Mouse (Mus musculus) mouse embryonic stem cell (cell line): ENCODE measurements around the gene Cln6.
"Not testable (repeated sequence)": the region's sequence is repeated elsewhere in the genome, so short reads cannot be mapped to it uniquely, and the experiment has no call there.

Source experiments
- in situ Hi-C, 2 experiments: fragments of 300-500 bp; cut with MboI; formaldehyde crosslinking; loops; 1 replicate in 1 of 2; 3 replicates in 1 of 2; pipeline ENCODE4 v1.14.3; 2019 to 2020; ENCODE audit warnings: low sequenced_read_pairs in 2 of 2, low pct_unique_long_range_greater_than_20kb in 1 of 2, mixed read lengths in 1 of 2; ENCODE audit not compliant: unreplicated experiment in 1 of 2

Cln6 gene

DNA sequence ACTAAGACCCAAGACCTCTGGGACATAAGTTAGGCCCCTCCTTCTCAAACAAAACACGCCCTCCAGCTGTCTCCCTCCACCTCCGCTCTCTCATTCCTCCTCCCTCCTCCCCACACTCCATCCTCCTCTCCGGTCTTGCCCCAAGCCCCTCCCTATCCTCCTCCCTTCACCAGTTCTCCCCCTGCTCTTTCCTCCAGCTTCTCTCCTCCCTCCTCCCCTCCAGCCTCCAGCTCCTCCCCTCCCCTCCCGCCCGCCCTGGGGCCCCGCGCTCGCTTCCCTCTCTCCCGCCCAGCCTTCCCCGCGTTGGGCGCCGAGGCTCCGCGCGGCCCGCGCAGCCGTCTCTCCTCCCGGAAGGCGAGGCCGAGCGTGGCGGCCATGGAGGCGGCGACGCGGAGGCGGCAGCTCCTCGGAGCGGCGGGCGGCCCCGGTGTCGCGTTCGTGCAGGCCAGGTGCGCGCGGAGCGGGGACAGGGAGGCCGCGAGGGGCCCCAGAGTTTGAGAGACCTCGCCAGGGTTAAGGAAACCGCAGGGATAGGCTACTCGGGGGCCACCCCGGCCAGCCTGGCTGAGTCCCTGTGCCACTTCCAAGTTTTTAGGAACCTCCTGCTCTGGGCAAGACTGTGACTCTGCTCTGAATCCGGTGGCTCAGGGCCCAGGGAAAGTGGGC, at the start of gene Cln6:
Gene Cln6, plus strand, starts transcription at position 280 of the 666 bp plus-strand sequence.
- in situ Hi-C loops = no loop called here

DNA sequence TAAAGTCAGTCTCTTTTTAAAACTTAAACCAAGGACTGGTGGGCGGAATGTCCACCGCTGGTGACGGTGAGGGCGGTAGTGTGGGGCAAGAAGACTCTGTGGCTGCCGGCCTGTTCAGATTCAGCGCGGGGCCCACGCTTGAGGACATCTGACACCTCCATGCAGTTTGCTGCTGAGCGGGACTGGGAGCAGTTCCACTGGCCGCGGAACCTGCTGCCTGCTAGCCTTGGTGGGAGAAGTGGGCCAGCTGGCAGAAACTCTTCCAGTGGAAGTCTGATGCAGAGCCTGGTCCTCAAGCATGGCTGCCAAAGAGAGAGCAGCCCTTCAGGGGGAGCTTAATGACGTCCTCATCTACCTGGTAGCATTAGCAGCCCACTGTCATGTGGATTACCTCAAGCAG, 48.7 kb upstream of the Cln6 start:
- in situ Hi-C loops = no loop called here

DNA sequence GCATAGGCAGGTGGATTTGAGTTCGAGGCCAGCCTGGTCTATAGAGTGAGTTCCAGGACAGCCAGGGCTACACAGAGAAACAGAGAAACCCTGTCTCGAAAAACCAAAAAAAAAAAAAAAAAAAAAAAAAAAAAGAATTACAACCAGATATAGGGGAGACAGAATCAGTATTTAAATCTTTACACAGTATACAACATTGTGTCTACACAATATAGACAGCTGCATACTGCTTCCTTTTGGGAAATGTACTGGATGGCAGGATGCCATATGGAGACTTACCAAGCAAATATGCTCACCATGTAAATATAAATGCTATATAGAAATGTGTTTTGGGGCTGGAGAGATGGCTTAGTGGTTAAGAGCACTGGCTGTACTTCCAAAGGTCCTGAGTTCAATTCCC, 39.4 kb upstream of the Cln6 start:
- in situ Hi-C loops = not testable (repeated sequence)

DNA sequence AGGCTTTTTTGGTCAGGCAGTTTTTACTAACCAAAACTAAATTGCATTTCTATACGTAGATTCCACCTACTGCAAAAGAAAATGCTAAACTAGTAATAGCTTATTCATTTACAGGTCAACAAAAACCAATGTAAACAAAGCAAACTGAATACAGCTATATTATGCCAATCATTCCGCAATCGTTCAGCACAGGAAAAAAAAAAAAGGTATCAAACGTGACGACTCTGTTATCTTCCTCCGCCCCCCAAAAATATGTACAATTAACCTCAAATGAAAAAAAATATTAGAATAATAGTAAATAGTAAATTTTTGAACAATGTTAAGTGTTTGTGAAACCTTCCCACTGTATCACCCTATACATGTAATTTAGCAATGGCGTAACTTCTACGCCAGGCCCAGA, 28.5 kb upstream of the Cln6 start:
- in situ Hi-C loops = no loop called here

DNA sequence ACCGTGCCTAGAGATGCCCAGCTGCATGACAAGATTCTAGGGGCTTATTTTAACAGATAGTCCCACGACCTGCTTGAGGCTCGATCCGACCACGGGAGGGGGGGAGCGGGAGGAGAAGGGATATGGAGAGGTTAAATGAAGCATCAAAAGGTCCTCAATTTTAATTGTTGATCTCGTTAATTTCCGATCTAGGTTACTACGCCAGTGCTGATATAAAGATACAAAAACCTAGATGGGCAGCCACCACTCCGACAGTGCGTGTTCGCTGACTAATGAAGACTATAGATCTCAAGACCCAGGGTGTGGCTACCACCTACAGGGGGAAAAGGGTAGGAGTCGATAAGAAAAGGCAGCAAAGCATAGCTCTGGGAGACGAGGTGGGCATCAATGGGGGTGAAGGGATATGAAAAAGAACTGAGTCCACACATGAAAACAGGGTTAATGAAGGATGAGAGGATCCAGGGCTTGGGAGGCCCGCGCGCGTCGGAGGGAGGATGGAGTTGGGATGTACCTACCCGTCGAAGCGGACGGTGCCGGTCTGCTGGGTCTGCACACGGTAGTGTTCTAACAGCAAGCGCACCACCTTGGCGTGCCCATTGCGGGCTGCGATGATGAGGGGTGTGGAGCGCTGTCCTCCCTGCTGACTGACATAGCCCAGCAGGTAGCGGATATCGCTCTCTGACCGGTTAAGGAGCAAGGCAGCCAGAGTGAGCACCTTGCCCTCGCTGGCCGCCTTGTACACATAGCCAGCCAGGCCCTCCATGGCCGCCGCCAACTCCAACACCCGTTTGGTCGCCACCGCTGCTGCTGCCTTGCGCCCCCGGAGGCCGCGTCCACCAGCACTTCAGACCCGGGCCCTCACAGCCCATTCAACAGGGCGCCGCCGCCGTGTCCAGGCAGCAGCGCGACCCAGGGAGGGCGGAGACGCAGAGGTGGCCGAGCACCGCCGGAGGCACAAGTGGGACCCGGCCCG, 27.8 kb upstream of the Cln6 start:
- in situ Hi-C loops = no loop called here

DNA sequence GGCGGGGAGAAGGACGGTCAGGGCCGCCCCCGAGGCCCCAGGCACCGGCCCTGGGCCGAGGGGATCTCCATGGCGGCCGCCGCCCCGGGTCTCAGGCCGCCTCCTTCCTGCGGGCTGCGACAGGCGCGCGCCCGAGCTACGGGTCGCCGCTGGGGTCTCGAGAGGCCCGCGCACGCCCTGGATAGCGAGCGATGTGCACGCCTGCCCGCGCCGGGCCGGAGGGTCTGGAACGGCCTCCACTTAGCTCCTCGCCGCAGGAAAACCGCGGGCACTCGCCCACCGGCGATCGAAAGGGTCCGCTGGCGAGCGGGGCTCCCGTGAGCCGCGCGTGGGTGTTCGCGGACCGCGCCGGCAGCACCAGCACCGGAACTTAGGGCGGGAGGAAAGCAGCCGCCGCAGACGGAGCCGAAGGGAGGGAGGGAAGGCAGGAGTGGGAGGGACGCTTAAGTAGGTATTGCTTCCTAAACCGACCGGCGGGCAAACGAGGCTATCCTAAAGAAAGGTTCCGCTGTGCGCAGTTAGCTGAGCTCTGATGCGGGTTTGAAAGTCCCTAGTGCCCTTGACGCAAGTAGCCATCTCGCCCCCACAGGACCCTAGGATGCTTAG, 27.0 kb upstream of the Cln6 start, which contains the start of gene Fem1b:
Gene Fem1b, minus strand, starts transcription at position 419 of the 606 bp plus-strand sequence.
- in situ Hi-C loops = no loop called here

DNA sequence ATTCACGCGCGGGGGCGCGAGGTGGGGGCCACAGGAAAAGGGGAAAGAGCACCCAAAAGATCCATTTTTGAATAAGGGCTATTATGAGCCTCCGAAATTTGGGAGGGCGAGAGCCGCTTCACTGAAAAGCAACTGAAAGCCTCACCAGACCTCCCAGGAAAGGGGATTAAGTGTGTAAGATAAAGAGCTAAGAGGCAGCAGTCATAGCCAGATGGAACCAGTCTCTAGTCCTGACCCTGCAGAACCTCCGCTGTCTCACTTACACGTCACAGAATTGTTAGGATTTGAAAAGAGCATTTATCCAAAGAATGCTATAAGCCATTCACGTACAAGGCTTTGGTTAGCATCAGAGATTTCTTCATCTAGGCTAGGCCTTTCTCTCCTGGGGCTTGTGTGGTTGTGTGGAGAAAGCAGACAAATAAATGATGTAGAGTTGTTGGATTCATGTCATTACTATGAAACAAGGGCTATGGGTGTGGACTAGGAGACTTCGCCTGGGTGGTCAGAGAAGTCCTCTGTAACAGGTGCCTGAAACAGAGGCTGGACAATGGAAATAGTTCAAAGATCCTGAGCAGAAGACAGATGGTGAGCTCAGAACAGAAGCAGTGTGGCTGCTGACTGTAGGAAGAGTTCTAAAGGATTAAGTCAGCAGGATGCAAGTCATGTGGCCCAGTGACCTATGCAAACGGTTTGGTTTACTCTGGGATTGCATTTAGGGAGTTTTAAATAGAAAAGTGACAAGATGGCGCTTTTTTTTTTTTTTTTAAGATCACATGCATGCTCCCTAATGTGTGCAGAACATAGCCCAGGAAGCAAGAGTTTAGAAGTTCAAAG, 26.2 kb upstream of the Cln6 start:
- in situ Hi-C loops = no loop called here

DNA sequence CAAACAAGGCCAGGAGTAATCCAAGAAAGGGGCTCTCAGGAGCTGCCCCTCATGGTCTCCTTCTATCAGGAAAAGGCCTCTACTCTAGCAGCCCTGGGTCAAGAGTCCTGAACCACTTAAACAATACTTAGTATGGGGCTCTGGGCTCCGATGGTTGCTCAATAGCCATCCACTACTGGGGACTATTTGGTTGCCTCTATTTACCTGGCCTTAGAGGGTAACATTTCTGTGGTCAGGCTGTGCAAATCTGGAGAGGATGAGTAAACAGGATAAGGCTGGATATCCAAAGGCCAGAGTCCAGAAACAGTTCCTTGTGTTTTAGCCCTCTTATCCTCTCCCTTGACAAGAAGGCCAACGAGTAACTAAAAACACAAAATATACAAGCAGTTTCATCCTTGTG, 23.8 kb upstream of the Cln6 start:
- in situ Hi-C loops = no loop called here

DNA sequence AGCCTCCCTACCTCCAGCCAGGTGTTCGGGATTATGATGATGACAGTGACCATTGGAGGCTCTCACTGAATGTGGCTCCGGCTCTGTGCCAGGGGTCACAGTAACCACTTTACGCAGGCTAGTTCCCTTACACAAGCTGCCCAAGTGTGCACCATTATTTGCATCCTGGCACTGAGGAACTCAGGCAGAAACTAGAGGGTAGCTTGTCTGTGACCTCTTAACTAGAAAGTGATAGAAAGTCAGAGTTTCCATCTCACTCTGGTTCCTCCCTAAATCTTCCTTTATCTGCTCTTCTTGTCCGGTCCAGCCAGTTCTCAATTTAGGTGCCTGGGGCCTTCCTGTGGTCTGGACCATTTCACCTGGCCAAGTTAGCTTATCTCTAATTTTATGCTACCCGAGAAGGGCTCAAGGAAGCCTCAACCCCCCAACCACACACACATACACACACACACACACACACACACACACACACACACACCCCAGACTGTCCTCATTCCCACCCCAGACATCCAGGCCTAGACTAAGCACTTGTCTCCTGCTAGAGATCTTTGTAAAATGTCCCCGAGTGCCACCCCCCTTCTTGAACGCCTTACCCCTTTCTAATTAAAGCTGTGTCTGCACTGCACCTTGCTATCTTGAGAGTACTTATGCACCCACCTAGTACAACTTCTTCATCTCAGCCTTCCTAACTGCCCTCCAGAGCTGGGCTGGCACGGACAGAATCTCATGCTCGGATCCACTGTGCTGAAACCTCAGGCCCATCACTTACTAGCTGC, 22.1 kb upstream of the Cln6 start:
- in situ Hi-C loops = no loop called here

DNA sequence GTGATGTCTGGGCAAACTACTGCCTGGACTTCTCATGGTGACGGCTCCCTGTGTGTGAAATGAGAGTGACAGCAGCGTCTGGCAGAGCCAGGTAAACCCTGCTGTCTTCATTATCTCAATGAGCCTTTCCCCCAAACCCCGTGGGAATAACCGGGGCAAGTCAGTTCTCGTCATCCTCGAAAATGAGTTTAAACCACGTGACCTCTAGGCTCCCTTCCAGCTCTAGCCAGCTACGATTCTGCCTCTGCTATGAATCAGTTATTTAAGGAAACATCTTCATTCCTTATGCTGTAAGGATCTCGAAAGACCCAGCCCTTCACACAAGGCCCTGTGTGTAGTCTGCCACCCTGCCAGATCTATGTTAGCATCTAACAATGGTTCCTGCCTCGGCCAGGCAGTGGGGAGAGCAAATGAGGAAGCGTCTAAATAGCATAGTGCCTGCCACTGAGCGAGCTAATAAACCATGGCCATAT, 21.4 kb upstream of the Cln6 start:
- in situ Hi-C loops = no loop called here

DNA sequence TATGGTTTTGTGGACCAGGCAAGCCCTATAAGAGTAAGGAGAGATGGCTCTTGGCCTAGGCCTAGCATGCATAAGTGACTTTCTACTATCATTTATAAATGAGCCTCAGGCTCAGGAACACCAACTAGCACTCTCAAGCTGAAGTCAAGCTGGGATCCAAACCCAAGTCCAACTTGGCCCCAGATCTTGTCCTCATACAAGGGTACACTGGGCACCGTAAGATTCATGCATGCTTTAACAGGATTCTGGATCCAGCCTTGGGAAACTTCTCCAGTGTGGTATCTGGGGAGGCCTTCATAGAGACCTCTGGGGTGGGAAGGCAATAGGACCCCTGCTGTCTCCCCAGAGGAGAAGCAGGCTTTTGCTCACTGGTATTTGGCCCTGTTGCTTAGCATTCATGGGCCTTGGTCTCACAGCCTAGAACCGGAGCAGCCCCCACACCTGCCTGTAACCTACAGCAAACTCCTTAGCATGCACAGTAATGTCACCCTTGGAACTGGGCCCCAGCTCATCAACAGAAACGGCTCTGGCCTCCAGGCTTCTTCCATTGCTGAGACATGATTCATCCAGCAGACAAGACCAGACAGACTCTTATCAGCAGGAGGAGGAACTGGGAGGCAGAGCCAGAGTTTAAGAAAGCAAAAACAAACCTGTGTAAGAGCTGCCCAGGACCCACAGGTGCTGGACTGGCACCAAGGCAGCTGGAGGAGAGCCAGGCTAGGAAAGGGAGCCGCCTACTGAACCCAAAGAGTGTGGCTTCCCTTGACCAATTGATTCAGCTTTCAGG, 20.6 kb upstream of the Cln6 start:
- in situ Hi-C loops = no loop called here

DNA sequence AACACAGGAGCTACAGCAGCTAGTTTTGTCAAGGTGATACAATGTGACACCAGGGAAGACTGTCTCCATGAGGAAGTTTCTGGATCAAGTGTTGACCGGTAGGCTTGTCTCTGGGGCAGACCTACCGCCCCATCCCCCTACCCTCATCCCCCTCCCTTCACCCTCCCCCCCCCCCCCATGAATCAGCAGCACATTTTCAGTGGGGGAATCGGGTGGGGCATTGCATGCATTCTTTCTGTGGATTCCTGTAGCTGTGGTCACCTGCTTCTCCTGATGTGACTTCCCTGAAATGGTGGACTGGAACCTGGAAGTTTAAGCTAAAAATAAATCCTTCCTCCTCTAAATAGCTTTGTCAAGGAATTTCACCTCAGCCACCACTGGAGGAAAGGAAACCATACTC, 19.1 kb upstream of the Cln6 start:
- in situ Hi-C loops = no loop called here

DNA sequence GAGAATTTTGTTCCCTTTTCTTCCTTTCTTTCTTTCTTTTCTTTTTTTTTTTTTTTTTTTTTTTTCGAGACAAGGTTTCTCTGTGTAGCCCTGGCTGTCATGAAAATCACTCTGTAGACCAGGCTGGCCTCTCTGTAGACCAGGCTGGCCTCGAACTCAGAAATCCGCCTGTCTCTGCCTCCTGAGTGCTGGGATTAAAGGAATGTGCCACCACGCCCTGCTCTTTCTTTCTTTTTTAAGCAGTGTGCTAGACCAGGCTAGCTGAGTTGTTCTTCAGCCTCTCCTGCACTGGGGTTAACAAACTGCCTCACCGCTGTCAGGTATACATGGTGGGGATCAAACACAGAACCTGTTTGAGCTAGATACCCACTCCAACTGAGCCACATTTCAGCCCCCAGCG, 18.7 kb upstream of the Cln6 start:
- in situ Hi-C loops = not testable (repeated sequence)

DNA sequence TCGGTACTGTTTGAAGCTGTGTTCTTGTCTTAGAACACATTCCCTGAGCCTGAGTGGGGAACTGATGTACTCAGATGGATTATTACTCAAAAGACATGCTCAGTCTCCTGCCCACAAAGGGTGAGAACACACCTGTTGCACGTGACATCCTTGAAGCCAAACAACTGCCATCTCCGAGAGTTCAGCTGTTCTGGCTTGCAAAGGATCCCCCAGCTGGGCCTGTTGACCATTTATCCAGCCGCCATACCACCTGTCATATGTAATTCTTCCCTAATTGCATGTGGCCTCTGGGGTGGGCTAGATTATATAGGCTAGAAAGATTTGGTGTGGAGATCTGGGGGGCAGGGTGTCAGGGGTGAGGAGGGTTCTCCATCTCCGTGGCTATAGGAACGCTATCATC, 17.8 kb upstream of the Cln6 start:
- in situ Hi-C loops = no loop called here

DNA sequence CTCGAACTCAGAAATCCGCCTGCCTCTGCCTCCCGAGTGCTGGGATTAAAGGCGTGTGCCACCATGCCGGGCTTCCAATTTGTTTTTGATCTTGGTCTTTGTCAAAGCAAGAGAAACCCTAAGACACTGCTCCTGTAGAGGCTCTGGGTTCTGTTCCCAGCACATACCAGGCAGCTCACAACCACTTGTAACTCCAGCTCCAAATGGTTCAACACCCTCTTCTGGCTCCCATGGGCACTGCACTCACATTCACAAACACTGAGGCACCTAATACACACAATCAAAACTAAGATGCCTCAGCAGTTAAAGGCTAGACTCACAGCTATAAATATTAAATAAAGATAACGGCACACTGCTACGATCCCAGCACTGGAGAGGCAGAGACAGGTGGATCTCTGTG, 16.8 kb upstream of the Cln6 start:
- in situ Hi-C loops = no loop called here

DNA sequence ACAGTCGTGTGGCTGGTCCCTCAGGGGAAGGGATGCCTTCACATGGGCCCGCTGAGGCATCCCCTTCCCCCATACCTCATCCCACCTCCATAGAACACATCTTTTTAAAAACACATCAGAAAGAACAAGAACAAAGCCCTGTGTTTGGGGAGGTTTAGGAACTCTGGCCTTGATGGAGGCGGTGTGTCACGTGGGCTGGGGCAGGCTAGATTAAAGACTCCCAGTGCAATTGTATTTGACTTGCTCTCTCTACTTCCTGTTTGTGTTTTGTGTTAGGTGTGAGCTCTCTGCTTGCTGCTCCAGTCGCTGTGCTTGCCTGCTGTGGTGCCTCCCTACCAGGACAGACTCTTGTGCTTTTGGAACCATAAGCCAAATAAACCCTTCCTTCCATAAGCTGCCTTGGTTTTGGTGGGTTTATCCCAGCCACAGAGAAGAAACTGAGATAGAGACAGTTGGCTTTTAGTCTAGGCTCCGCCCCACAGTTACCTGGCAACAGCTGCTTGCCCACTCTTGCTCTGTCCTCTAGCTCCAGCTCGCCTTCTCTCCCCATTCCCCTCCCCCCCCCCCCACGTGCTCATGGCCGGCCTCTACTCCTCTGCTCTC, 12.7 kb upstream of the Cln6 start:
- in situ Hi-C loops = no loop called here

DNA sequence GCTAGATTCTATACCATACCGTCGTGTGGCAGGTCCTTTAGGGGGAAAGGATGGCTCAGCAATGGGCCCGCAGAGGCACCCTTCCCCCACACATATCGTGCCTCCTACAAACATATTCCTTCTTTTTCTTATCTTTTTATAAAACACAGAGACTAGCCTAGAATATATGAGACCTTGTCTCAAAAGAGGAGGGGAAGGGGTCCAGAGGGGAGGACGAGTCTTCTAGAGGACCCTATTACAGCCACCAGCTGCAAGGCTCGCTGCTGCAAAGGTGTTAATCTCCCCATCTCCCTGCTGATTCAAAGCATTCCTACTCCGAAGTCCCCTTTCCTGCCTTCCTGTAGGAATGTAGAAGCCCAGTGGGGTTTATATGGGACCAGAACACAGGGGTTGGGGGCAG, 12.1 kb upstream of the Cln6 start:
- in situ Hi-C loops = no loop called here
